Mouse (Mus musculus): Measurements from ENCODE around the gene Grb14.

DNA sequence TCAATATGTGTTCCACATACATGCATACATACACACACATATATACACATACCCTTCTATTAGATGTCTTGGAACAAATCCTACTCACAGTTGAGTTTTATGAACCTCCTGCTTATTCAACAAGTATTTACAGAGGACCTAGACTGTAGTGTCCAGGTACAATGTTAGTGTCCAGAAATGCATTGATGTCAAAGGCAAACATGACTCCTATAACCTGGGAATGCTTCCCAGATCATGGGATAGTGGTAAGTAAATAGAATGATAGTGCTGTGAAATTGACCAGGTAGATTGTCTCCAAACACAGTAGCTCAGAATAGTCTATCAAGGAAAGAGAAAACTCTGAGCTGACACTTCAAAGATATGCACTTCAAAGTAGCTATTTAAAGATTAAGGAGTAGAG is 19.7 kb downstream of the Grb14 start:
- TF ChIP-seq POLR2A (IDR thresholded peaks at IDR 0.05; ENCODE audit: borderline replicate concordance, low read depth, low read length): no peak
- no peak for TF ChIP-seq CTCF (IDR thresholded peaks at IDR 0.05; ENCODE audit: low read depth, low read length)
